Mouse (Mus musculus): Measurements from ENCODE around the gene Syngap1.

- TF ChIP-seq E2F4 (IDR thresholded peaks at IDR 0.05; ENCODE audit: borderline replicate concordance, low read depth, low read length) (no peak), MYC (IDR thresholded peaks at IDR 0.05; ENCODE audit: low read depth, low read length) (no peak), CTCF (IDR thresholded peaks at IDR 0.05 in 2 of 3, conservative IDR thresholded peaks at IDR 0.05 in 1 of 3; ENCODE audit: control insufficient read depth in 1 of 3, insufficient read depth in 1 of 3, low read depth in 2 of 3, low read length in 3 of 3, poor library complexity in 1 of 3, severe bottlenecking in 1 of 3) (no peak), USF2 (IDR thresholded peaks at IDR 0.05; ENCODE audit: borderline replicate concordance in 1 of 2, insufficient read depth in 1 of 2, low read depth in 1 of 2, low read length in 2 of 2) (no peak), POLR2A (IDR thresholded peaks at IDR 0.05; ENCODE audit: control insufficient read depth in 1 of 2, insufficient read depth in 1 of 2, low read depth in 1 of 2, low read length in 2 of 2, poor library complexity in 1 of 2) (no peak), CHD2 (IDR thresholded peaks at IDR 0.05; ENCODE audit: low read length) (no peak)
These were observed 29.2 kb downstream of the Syngap1 start for GRCm38 (mm10) chr17:26970221-26970620.

All from MEL (cell line).